Comparison of ENCODE assay signal across 7 mouse cellular contexts in the genomic region with DNA sequence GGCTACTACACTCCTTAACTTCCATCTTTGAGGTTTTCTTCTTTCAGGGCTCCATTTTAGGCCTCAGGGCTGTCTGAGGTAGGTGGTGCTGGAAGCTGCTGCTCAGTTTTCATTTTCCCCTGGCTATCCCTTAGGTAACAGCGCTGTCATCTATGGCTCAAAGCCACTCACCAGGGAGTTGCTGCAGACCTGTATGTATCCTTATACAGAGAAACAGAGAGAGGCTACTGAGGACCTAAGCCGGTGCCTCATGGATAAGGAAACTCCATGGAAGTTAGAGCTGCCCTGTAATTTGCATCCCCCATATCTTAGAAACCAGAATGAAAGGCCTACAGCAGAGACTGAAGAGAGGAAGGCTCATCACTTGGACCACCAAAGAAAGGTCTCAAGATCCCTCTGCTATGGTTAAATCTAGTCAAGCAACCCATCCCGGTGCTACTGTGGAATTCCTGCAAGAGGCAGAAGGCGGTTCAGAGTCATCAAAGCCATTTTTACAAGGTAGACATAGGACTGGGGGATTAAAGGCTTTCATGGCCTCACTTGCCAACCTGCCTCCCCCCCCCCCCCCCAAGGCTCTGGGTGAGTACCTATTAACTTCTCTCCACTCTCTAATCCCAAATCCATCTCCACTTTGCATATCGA. TPM values are rescaled to one million over a fixed set of nuclear protein-coding genes. Genes with fewer than 3 reads are reported as not detected.
DNase-seq lines count a peak whose midpoint lies in the region; ATAC-seq lines count a peak whose summit lies in the region.

No protein-coding gene starts in this region.

- peak overlapping the region; percentile 94; the same call in 1 of the 2 replicates for H3K27ac ChIP-seq in lung, embryonic 15.5 days
- H3K27ac ChIP-seq in forebrain, embryonic 12.5 days, result no peak overlapping the region
- H3K27ac ChIP-seq in limb, embryonic 13.5 days, result no peak overlapping the region
- peak overlapping the region; percentile 66; the same call in 1 of the 2 replicates for H3K27ac ChIP-seq in stomach, embryonic 14.5 days (ENCODE audit: low read length)

- peak overlapping the region; percentile 88 for H3K4me3 ChIP-seq in lung, embryonic 15.5 days
- H3K4me3 ChIP-seq in forebrain, embryonic 12.5 days (replicated peaks), result peak overlapping the region; percentile 75
- H3K4me3 ChIP-seq in limb, embryonic 13.5 days, result peak overlapping the region; percentile 76
- peak overlapping the region; percentile 87 for H3K4me3 ChIP-seq in stomach, embryonic 14.5 days (ENCODE audit: low read depth, low read length)

- peaks cover 22% of the 10 kb centered on the region for H3K36me3 ChIP-seq in lung, embryonic 15.5 days
- peaks cover 23% of the 10 kb centered on the region for H3K36me3 ChIP-seq in forebrain, embryonic 12.5 days (replicated peaks)
- peaks cover 22% of the 10 kb centered on the region for H3K36me3 ChIP-seq in limb, embryonic 13.5 days
- peaks cover 18% of the 10 kb centered on the region for H3K36me3 ChIP-seq in stomach, embryonic 14.5 days (ENCODE audit: control insufficient read depth, insufficient read depth, low read length)

- H3K9me3 ChIP-seq in lung, embryonic 15.5 days, result no peaks in the 10 kb centered on the region
- no peaks in the 10 kb centered on the region for H3K9me3 ChIP-seq in forebrain, embryonic 12.5 days
- H3K9me3 ChIP-seq in limb, embryonic 13.5 days, result no peaks in the 10 kb centered on the region
- no peaks in the 10 kb centered on the region for H3K9me3 ChIP-seq in stomach, embryonic 14.5 days (ENCODE audit: control insufficient read depth, low read depth, low read length)

- peak overlapping the region; percentile 91 for H3K9ac ChIP-seq in lung, embryonic 15.5 days
- H3K9ac ChIP-seq in forebrain, embryonic 12.5 days, result peak overlapping the region; percentile 79; the same call in 1 of the 2 replicates
- H3K9ac ChIP-seq in limb, embryonic 13.5 days, result peak overlapping the region; percentile 85; the same call in 1 of the 2 replicates
- H3K9ac ChIP-seq in stomach, embryonic 14.5 days (replicated peaks; ENCODE audit: low read depth, low read length), result peak overlapping the region; percentile 92; the same call in 1 of the 2 replicates

- WGBS in lung, embryonic 15.5 days, result 71% methylated on average over 5 of the region's 5 CpGs
- 84% methylated on average over 5 of the region's 5 CpGs for WGBS in forebrain, embryonic 12.5 days
- WGBS in limb, embryonic 13.5 days, result 74% methylated on average over 5 of the region's 5 CpGs
- WGBS in stomach, embryonic 14.5 days, result 80% methylated on average over 5 of the region's 5 CpGs

- no peaks in the 10 kb centered on the region for H3K27me3 ChIP-seq in lung, embryonic 15.5 days
- no peaks in the 10 kb centered on the region for H3K27me3 ChIP-seq in forebrain, embryonic 12.5 days
- no peaks in the 10 kb centered on the region for H3K27me3 ChIP-seq in limb, embryonic 13.5 days
- no peaks in the 10 kb centered on the region for H3K27me3 ChIP-seq in stomach, embryonic 14.5 days (ENCODE audit: control insufficient read depth, insufficient read depth, low read length)

- H3K4me2 ChIP-seq in lung, embryonic 15.5 days, result peak overlapping the region; percentile 94
- H3K4me2 ChIP-seq in forebrain, embryonic 12.5 days, result peak overlapping the region; percentile 94
- H3K4me2 ChIP-seq in limb, embryonic 13.5 days (replicated peaks), result peak overlapping the region; percentile 93
- H3K4me2 ChIP-seq in stomach, embryonic 14.5 days (replicated peaks; ENCODE audit: low read depth, low read length), result peak overlapping the region; percentile 94

- no peak for DNase-seq in lung, postnatal 36 days
- DNase-seq in left cerebral cortex, adult 18-20 months (ENCODE audit: low spot score in 2 of 2), result no peak
- DNase-seq in urinary bladder, postnatal 25 days (ENCODE audit: low spot score), result no peak

- no peak for ATAC-seq in lung, embryonic 15.5 days (ENCODE audit: borderline replicate concordance, extremely low read depth, low FRiP score, low TSS enrichment)
- ATAC-seq in forebrain, embryonic 12.5 days (ENCODE audit: low FRiP score), result no peak
- no peak for ATAC-seq in limb, embryonic 13.5 days (ENCODE audit: low FRiP score, low read depth)
- ATAC-seq in stomach, embryonic 14.5 days (ENCODE audit: insufficient number of reproducible peaks, insufficient read depth, low FRiP score, low read depth), result no peak

- peaks cover 22% of the 10 kb centered on the region for H3K4me1 ChIP-seq in lung, embryonic 15.5 days
- peaks cover 11% of the 10 kb centered on the region for H3K4me1 ChIP-seq in forebrain, embryonic 12.5 days
- peaks cover 17% of the 10 kb centered on the region for H3K4me1 ChIP-seq in limb, embryonic 13.5 days
- H3K4me1 ChIP-seq in stomach, embryonic 14.5 days (ENCODE audit: control insufficient read depth, insufficient read depth, low read length), result peaks cover 25% of the 10 kb centered on the region

RNA-seq across cellular contexts. Expression of gene Uckl1, which starts 4.4 kb away (rescaled TPM):
- polyA plus RNA-seq in lung, embryonic 15.5 days (2015; fragmentation: Nextera tagmentation; extraction: Ambion mirVana), result 41.4 and 51.2 TPM in 2 replicates
- polyA plus RNA-seq in forebrain, embryonic 12.5 days (2016; fragmentation: Nextera tagmentation; extraction: Ambion mirVana), result 50.7 and 50.8 TPM in 2 replicates
- 43.5 and 46.2 TPM in 2 replicates for polyA plus RNA-seq in limb, embryonic 13.5 days (2015; fragmentation: Nextera tagmentation; extraction: Ambion mirVana)
- 56.3 and 56.8 TPM in 2 replicates for polyA plus RNA-seq in stomach, embryonic 14.5 days (2014; fragmentation: Nextera tagmentation; extraction: Ambion mirVana)
- total RNA-seq in left cerebral cortex, adult 18-20 months (2021), result 10 to 100 TPM; 51.5 to 70.2 TPM

RNA-seq across cellular contexts. Expression of gene Prpf6, which starts 11.4 kb away (rescaled TPM):
- 60.8 and 61.9 TPM in 2 replicates for polyA plus RNA-seq in lung, embryonic 15.5 days (2015; fragmentation: Nextera tagmentation; extraction: Ambion mirVana)
- 75.6 and 76.9 TPM in 2 replicates for polyA plus RNA-seq in forebrain, embryonic 12.5 days (2016; fragmentation: Nextera tagmentation; extraction: Ambion mirVana)
- polyA plus RNA-seq in limb, embryonic 13.5 days (2015; fragmentation: Nextera tagmentation; extraction: Ambion mirVana), result 70.5 and 71.5 TPM in 2 replicates
- polyA plus RNA-seq in stomach, embryonic 14.5 days (2014; fragmentation: Nextera tagmentation; extraction: Ambion mirVana), result 57.9 and 60.2 TPM in 2 replicates
- 10 to 100 TPM; 57.5 to 60.3 TPM for total RNA-seq in left cerebral cortex, adult 18-20 months (2021)

RNA-seq across cellular contexts. Expression of gene Zfp512b, which starts 12.4 kb away (rescaled TPM):
- 48.2 and 52.3 TPM in 2 replicates for polyA plus RNA-seq in lung, embryonic 15.5 days (2015; fragmentation: Nextera tagmentation; extraction: Ambion mirVana)
- 70.9 and 74.5 TPM in 2 replicates for polyA plus RNA-seq in forebrain, embryonic 12.5 days (2016; fragmentation: Nextera tagmentation; extraction: Ambion mirVana)
- polyA plus RNA-seq in limb, embryonic 13.5 days (2015; fragmentation: Nextera tagmentation; extraction: Ambion mirVana), result 67.2 and 69.4 TPM in 2 replicates
- 50.6 and 51.6 TPM in 2 replicates for polyA plus RNA-seq in stomach, embryonic 14.5 days (2014; fragmentation: Nextera tagmentation; extraction: Ambion mirVana)
- total RNA-seq in left cerebral cortex, adult 18-20 months (2021), result 10 to 100 TPM; 70.4 to 77.9 TPM

RNA-seq across cellular contexts. Expression of gene Samd10, which starts 18.8 kb away (rescaled TPM):
- 29.7 and 30.1 TPM in 2 replicates for polyA plus RNA-seq in lung, embryonic 15.5 days (2015; fragmentation: Nextera tagmentation; extraction: Ambion mirVana)
- 71.3 and 73.8 TPM in 2 replicates for polyA plus RNA-seq in forebrain, embryonic 12.5 days (2016; fragmentation: Nextera tagmentation; extraction: Ambion mirVana)
- polyA plus RNA-seq in limb, embryonic 13.5 days (2015; fragmentation: Nextera tagmentation; extraction: Ambion mirVana), result 7.8 and 8.6 TPM in 2 replicates
- polyA plus RNA-seq in stomach, embryonic 14.5 days (2014; fragmentation: Nextera tagmentation; extraction: Ambion mirVana), result 33.1 and 35.0 TPM in 2 replicates
- 10 to 100 TPM; 20.8 to 23.5 TPM for total RNA-seq in left cerebral cortex, adult 18-20 months (2021)

RNA-seq across cellular contexts. Expression of gene Dnajc5, which starts 60.0 kb away (rescaled TPM):
- 84.8 and 87.4 TPM in 2 replicates for polyA plus RNA-seq in lung, embryonic 15.5 days (2015; fragmentation: Nextera tagmentation; extraction: Ambion mirVana)
- polyA plus RNA-seq in forebrain, embryonic 12.5 days (2016; fragmentation: Nextera tagmentation; extraction: Ambion mirVana), result 129 and 134 TPM in 2 replicates
- 101 and 102 TPM in 2 replicates for polyA plus RNA-seq in limb, embryonic 13.5 days (2015; fragmentation: Nextera tagmentation; extraction: Ambion mirVana)
- 78.8 and 83.1 TPM in 2 replicates for polyA plus RNA-seq in stomach, embryonic 14.5 days (2014; fragmentation: Nextera tagmentation; extraction: Ambion mirVana)
- total RNA-seq in left cerebral cortex, adult 18-20 months (2021), result 100 to 1,000 TPM; 299 to 304 TPM

Comparison
In these comparisons a context has a peak if more than half of its experiments do, and no peak if none do; other contexts are left out.
1. H3K27ac ChIP-seq: peak in lung, embryonic 15.5 days (single experiment) and stomach, embryonic 14.5 days (single experiment); none in forebrain, embryonic 12.5 days (single experiment) and limb, embryonic 13.5 days (single experiment).
2. Peak in every context shown above with its lines, with median percentiles within 50 percentile points of each other: H3K4me2 ChIP-seq, H3K4me3 ChIP-seq and H3K9ac ChIP-seq.